Mouse (Mus musculus): ENCODE data around the gene Platr17.

GRCm38 (mm10) chr17:33931159-33931866 is 26.4 kb downstream of the Platr17 start:
- TF ChIP-seq CTCF (IDR thresholded peaks at IDR 0.05; ENCODE audit: control insufficient read depth, insufficient read depth, insufficient replicate concordance, low read depth, low read length): no peak
- no peak for TF ChIP-seq POLR2A (IDR thresholded peaks at IDR 0.05; ENCODE audit: control insufficient read depth, low read depth, low read length)

Measured in testis, adult 2 months (tissue).